Mouse (Mus musculus) right cerebral cortex, adult 18-20 months (tissue): ENCODE measurements around the gene Olfr90.
A peak's percentile ranks its signal among the peaks of the same experiment; 100 is the strongest.
"Not testable (repeated sequence)": the region's sequence is repeated elsewhere in the genome, so short reads cannot be mapped to it uniquely, and the experiment has no call there.

Source experiments
- DNase-seq: peaks from one replicate; pipeline ENCODE4 v3.0.0; 2022; ENCODE audit warnings: mixed read lengths

Olfr90 gene

GRCm38 (mm10) chr17:37088399-37088798, at the start of gene Olfr90:
Olfr90 (minus strand) TSS chr17:37088499.
- no peak for DNase-seq

GRCm38 (mm10) chr17:37131366-37131765, 43.1 kb upstream of the Olfr90 start:
- DNase-seq, result not testable (repeated sequence)

GRCm38 (mm10) chr17:37119988-37120387, 31.7 kb upstream of the Olfr90 start, which contains the start of gene Olfr92:
Olfr92 (minus strand) TSS chr17:37120088.
- DNase-seq, result no peak

- DNase-seq, result no peak
Measured at GRCm38 (mm10) chr17:37098178-37098577, 9.9 kb upstream of the Olfr90 start, which contains the start of gene Olfr91. Olfr91 (minus strand) TSS chr17:37098278.

- no peak for DNase-seq
Measured at GRCm38 (mm10) chr17:37093289-37093688, 5.0 kb upstream of the Olfr90 start.

- DNase-seq, result no peak
Measured at GRCm38 (mm10) chr17:37092198-37092597, 3.9 kb upstream of the Olfr90 start.

GRCm38 (mm10) chr17:37085545-37085944, 2.8 kb downstream of the Olfr90 start:
- no peak for DNase-seq

- no peak for DNase-seq
Measured at GRCm38 (mm10) chr17:37084632-37085031, 3.7 kb downstream of the Olfr90 start.

GRCm38 (mm10) chr17:37083327-37083726, 5.0 kb downstream of the Olfr90 start:
- no peak for DNase-seq

GRCm38 (mm10) chr17:37081659-37082058, 6.6 kb downstream of the Olfr90 start:
- no peak for DNase-seq

- no peak for DNase-seq
Measured at GRCm38 (mm10) chr17:37080119-37080518, 8.2 kb downstream of the Olfr90 start.

GRCm38 (mm10) chr17:37078990-37079389, 9.3 kb downstream of the Olfr90 start:
- no peak for DNase-seq

- no peak for DNase-seq
Measured at GRCm38 (mm10) chr17:37078193-37078592, 10.1 kb downstream of the Olfr90 start.

GRCm38 (mm10) chr17:37075766-37076165, 12.5 kb downstream of the Olfr90 start:
- peak; percentile 2 for DNase-seq

- peak; percentile 8 for DNase-seq
Measured at GRCm38 (mm10) chr17:37075181-37075580, 13.1 kb downstream of the Olfr90 start.

- DNase-seq, result no peak
Measured at GRCm38 (mm10) chr17:37072730-37073276, 15.5 kb downstream of the Olfr90 start.

- no peak for DNase-seq
Measured at GRCm38 (mm10) chr17:37072080-37072729, 16.1 kb downstream of the Olfr90 start.

- DNase-seq, result no peak
Measured at GRCm38 (mm10) chr17:37070121-37070520, 18.2 kb downstream of the Olfr90 start.

- no peak for DNase-seq
Measured at GRCm38 (mm10) chr17:37067861-37068260, 20.4 kb downstream of the Olfr90 start.

GRCm38 (mm10) chr17:37065993-37066392, 22.3 kb downstream of the Olfr90 start:
- DNase-seq, result no peak

- DNase-seq, result no peak
Measured at GRCm38 (mm10) chr17:37063686-37064495, 24.4 kb downstream of the Olfr90 start.

- DNase-seq, result no peak
Measured at GRCm38 (mm10) chr17:37063063-37063462, 25.2 kb downstream of the Olfr90 start.

- DNase-seq, result peak; percentile 83
Measured at GRCm38 (mm10) chr17:37062101-37062641, 26.1 kb downstream of the Olfr90 start.
